Comparison of ENCODE assay signal across 8 mouse cellular contexts in genomic region chr10:67284761-67285175, GRCm38 (mm10). TPM values are rescaled to one million over a fixed set of nuclear protein-coding genes. Genes with fewer than 3 reads are reported as not detected.
DNase-seq lines count a peak whose midpoint lies in the region; ATAC-seq and TF ChIP-seq lines count a peak whose summit lies in the region.

No protein-coding gene starts in this region.

- ATAC-seq in limb, embryonic 15.5 days (ENCODE audit: insufficient number of reproducible peaks, low FRiP score, low TSS enrichment, low read depth), result no peak; the same call in 1 of the 2 replicates

- WGBS in heart, adult 2 months, result under 1% methylated on average over 37 of the region's 41 CpGs
- WGBS in limb, embryonic 15.5 days, result 0% methylated on average over 21 of the region's 41 CpGs

- intact Hi-C loops in heart, adult 2 months (cut with DNase I), result loop anchor here (5.0 kb wide), 1 partner anchor 97 kb away; no protein-coding TSS in a partner anchor
- intact Hi-C loops in gastrocnemius, postnatal 14 days (cut with DNase I; ENCODE audit: low total_unique reads), result no loop called here
- intact Hi-C loops in left cerebral cortex, postnatal 25 days (cut with DNase I), result no loop called here

- H3ac ChIP-seq in myocyte (ENCODE audit: control insufficient read depth, insufficient read length), result peak overlapping the region; percentile 87

- no peaks in the 10 kb centered on the region for H3K9me3 ChIP-seq in limb, embryonic 15.5 days

- H3K4me3 ChIP-seq in heart, adult 2 months, result peak overlapping the region; percentile 86
- peak overlapping the region; percentile 98 for H3K4me3 ChIP-seq in limb, embryonic 15.5 days
- peak overlapping the region; percentile 60 for H3K4me3 ChIP-seq in myocyte

- no peak for DNase-seq in heart, adult 2 months
- DNase-seq in heart, adult 9 months (ENCODE audit: low spot score in 2 of 2), result no peak
- DNase-seq in A20 (ENCODE audit: low read depth, low spot score) (peak; percentile 64), adipocyte (ENCODE audit: low spot score) (peak; percentile 47)
- DNase-seq in gastrocnemius, postnatal 14 days, result peak; percentile 25
- DNase-seq in left cerebral cortex, postnatal 25 days (ENCODE audit: low spot score in 2 of 2), result no peak

- peak overlapping the region; percentile 79 for H3K4me2 ChIP-seq in limb, embryonic 15.5 days
- H3K4me2 ChIP-seq in myocyte (ENCODE audit: low read depth), result peak overlapping the region; percentile 97

- peaks cover 6% of the 10 kb centered on the region for H3K36me3 ChIP-seq in heart, adult 2 months (ENCODE audit: control insufficient read depth, insufficient read depth, low read length)
- no peaks in the 10 kb centered on the region for H3K36me3 ChIP-seq in limb, embryonic 15.5 days
- no peaks in the 10 kb centered on the region for H3K36me3 ChIP-seq in myocyte (ENCODE audit: control insufficient read depth, insufficient read depth)

- H3K79me2 ChIP-seq in heart, adult 2 months (replicated peaks; ENCODE audit: control insufficient read depth, insufficient read depth, low read length), result peaks cover 6% of the 10 kb centered on the region
- peaks cover 48% of the 10 kb centered on the region for H3K79me2 ChIP-seq in myocyte (ENCODE audit: control insufficient read depth, insufficient read depth)

- TF ChIP-seq POLR2A in heart, adult 2 months (IDR thresholded peaks at IDR 0.05; ENCODE audit: insufficient read depth, low read depth, low read length), result no peak
- no peak for TF ChIP-seq POLR2A in myocyte (IDR thresholded peaks at IDR 0.05; ENCODE audit: insufficient read length, low read depth)

- peak overlapping the region; percentile 80 for H3K9ac ChIP-seq in heart, adult 2 months (ENCODE audit: low read depth, low read length)
- H3K9ac ChIP-seq in limb, embryonic 15.5 days, result peak overlapping the region; percentile 86

- H3K27ac ChIP-seq in heart, adult 2 months, result peak overlapping the region; percentile 90
- H3K27ac ChIP-seq in limb, embryonic 15.5 days, result peak overlapping the region; percentile 78

- TF ChIP-seq EP300 in heart, adult 2 months (IDR thresholded peaks at IDR 0.05; ENCODE audit: insufficient read depth, low read depth, low read length), result no peak

- peak; percentile 46 for TF ChIP-seq CTCF in heart, adult 2 months (IDR thresholded peaks at IDR 0.05)

- peaks cover 21% of the 10 kb centered on the region for H3K4me1 ChIP-seq in heart, adult 2 months (ENCODE audit: control insufficient read depth, insufficient read depth, low read length)
- peaks cover 22% of the 10 kb centered on the region for H3K4me1 ChIP-seq in limb, embryonic 15.5 days

- no peaks in the 10 kb centered on the region for H3K27me3 ChIP-seq in heart, adult 2 months (ENCODE audit: control insufficient read depth, insufficient read depth, low read length)
- H3K27me3 ChIP-seq in limb, embryonic 15.5 days, result no peaks in the 10 kb centered on the region
- H3K27me3 ChIP-seq in myocyte (ENCODE audit: control insufficient read depth, insufficient read depth, insufficient read length), result no peaks in the 10 kb centered on the region

TF ChIP-seq in myocyte, 11 proteins besides CTCF, POLR2A, EP300 and RAD21:
- TF ChIP-seq MYOD1 (IDR thresholded peaks at IDR 0.05; ENCODE audit: control insufficient read depth in 1 of 3, insufficient read length in 2 of 3, low read depth in 2 of 3) (peak in 1 of 3 experiments; percentile 12), TCF3 (IDR thresholded peaks at IDR 0.05; ENCODE audit: insufficient read length, low read depth) (no peak), POLR2AphosphoS2 (IDR thresholded peaks at IDR 0.05; ENCODE audit: insufficient read length, low read depth) (peak; percentile 46), SRF (IDR thresholded peaks at IDR 0.05; ENCODE audit: control insufficient read depth, insufficient read length, low read depth) (no peak), USF1 (IDR thresholded peaks at IDR 0.05; ENCODE audit: low read depth) (no peak), MYOG (IDR thresholded peaks at IDR 0.05; ENCODE audit: control insufficient read depth in 1 of 3, insufficient read depth in 1 of 3, insufficient read length in 2 of 3, low read depth in 2 of 3) (peak in 1 of 3 experiments; percentile 10), REST (IDR thresholded peaks at IDR 0.05; ENCODE audit: insufficient read depth, insufficient read length) (no peak), CEBPB (IDR thresholded peaks at IDR 0.05; ENCODE audit: insufficient read depth, poor library complexity, severe bottlenecking) (no peak)
TF ChIP-seq in myocyte: peak in this region for 3.

RNA-seq across cellular contexts. Expression of gene Nrbf2, which starts 0.3 kb away (rescaled TPM):
- total RNA-seq in heart, adult 2 months (2021), result 1 to 10 TPM; 5.4 to 8.7 TPM
- 3.7 and 6.1 TPM in 2 replicates for polyA plus RNA-seq in heart, adult 2 months (2012; rRNA removed)
- 10 to 100 TPM in 1 of 2 experiments, 1 to 10 TPM in 1; 8.7 to 12.4 TPM for total RNA-seq in gastrocnemius, postnatal 14 days (2021)
- 37.9 and 40.2 TPM in 2 replicates for polyA plus RNA-seq in limb, embryonic 15.5 days (2015; fragmentation: Nextera tagmentation; extraction: Ambion mirVana)
- polyA plus RNA-seq in myocyte (2012; fragmentation: generic; extraction: Trizol), result 16.8 TPM
- total RNA-seq in left cerebral cortex, postnatal 25 days (2021), result 10 to 100 TPM; 16.6 to 19.1 TPM

Comparison
In these comparisons a context has a peak if more than half of its experiments do, and no peak if none do; other contexts are left out.
1. DNase-seq: peak in A20 (single experiment), adipocyte (single experiment) and gastrocnemius, postnatal 14 days (single experiment); none in heart, adult 2 months (0 of 2), heart, adult 9 months (0 of 2) and left cerebral cortex, postnatal 25 days (0 of 2).
2. Peak in every context shown above with its lines, with median percentiles within 50 percentile points of each other: H3K4me3 ChIP-seq.